Mouse (Mus musculus): ENCODE measurements around the gene Perm1.

Gene Perm1

GRCm38 (mm10) chr4:156249567-156249966 is 33.9 kb downstream of the Perm1 start:
- no peak for DNase-seq (ENCODE audit: low spot score in 2 of 2)

- no peak for DNase-seq (ENCODE audit: low spot score in 2 of 2)
Observed at GRCm38 (mm10) chr4:156251081-156251480, 35.4 kb downstream of the Perm1 start.

GRCm38 (mm10) chr4:156252140-156252539 is 36.5 kb downstream of the Perm1 start:
- DNase-seq (ENCODE audit: low spot score in 2 of 2), result no peak

GRCm38 (mm10) chr4:156252619-156253018 is 37.0 kb downstream of the Perm1 start:
- DNase-seq (ENCODE audit: low spot score in 2 of 2), result no peak

GRCm38 (mm10) chr4:156253043-156253442 is 37.4 kb downstream of the Perm1 start:
- DNase-seq (ENCODE audit: low spot score in 2 of 2), result no peak

- DNase-seq (ENCODE audit: low spot score in 2 of 2), result no peak
Observed at GRCm38 (mm10) chr4:156254361-156255077, 38.9 kb downstream of the Perm1 start.

GRCm38 (mm10) chr4:156255078-156255839 is 39.6 kb downstream of the Perm1 start, which contains the start of gene Samd11:
TSS of gene Samd11 (minus strand) at chr4:156255657.
- DNase-seq (ENCODE audit: low spot score in 2 of 2), result no peak

Data from right cerebral cortex, adult 2 months (tissue).